Mouse (Mus musculus) kidney, adult 2 months (tissue): Measurements from ENCODE around the gene Setd1a.

Source experiments
- CTCF ChIP-seq: fragments of 200-500 bp; conservative IDR thresholded peaks from 2 replicates; pipeline ENCODE4 v1.5.1; 2011; ENCODE audit warnings: low read depth, mild to moderate bottlenecking, control low read depth, low read length, moderate library complexity, mixed read lengths; ENCODE audit not compliant: insufficient read depth, insufficient read length
- POLR2A ChIP-seq: fragments of 200-500 bp; IDR thresholded peaks from one replicate; pipeline ENCODE4 v1.6.1; 2011; ENCODE audit warnings: low read depth, low read length, control low read depth

DNA sequence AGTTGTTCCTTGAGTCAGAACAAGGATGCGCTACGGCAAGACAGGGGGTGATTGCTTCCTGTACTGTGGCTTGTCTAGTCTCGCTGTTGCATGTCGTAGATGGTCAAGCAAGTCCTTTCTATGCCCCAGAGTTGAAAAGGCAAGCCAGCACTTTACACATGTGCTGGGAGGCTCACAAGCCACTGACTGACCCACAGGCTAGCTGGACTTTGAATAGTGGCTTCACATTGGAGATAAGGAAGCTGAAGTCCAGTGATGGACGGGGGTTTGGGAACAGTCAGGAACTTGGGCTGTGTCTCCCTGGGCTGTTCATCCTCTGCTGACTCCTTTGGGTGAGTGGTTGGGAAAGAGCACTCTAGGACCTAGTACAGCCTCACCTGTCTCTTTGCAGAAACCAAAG, 24.9 kb upstream of the Setd1a start:
- no peak for TF ChIP-seq CTCF
- no peak for TF ChIP-seq POLR2A
